ENCODE assay signal across 16 mouse cellular contexts in the genomic region with DNA sequence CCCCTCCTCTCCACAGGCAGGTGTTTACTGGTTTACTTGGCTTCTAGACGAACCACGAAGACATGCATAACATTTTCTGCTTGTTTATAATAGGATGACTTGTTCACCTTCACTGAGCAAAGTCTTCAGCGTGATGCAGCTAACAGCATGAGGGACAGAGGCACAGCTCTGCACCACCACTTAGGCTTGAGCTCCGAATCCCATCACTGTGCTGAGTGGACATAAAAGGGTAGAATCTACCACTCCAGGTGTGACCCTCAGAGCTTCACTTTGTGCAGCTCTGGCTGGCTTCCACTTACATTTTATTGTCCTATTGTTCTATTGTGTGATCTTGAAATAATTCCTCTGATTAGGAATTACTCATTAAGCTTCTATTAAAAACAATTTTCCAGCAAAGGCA.
DNase-seq lines count a peak whose midpoint lies in the region; ATAC-seq and TF ChIP-seq lines count a peak whose summit lies in the region.
"Had no signal": no experiment of that assay in that cellular context is flagged by ENCODE, and none has a peak within 500 bp of the region (broad histone marks: within the 10 kb centered on the region; RNA-seq: fewer than 3 reads in every experiment).

No protein-coding gene starts in this region.

- DNase-seq in embryo, embryonic 11 days, result peak; percentile 4
- peak; percentile 11 for DNase-seq in forebrain, embryonic 14.5 days (ENCODE audit: low spot score)
- no peak for DNase-seq in adrenal gland, postnatal 10 days
- DNase-seq in spleen, postnatal 36 days (ENCODE audit: low spot score in 2 of 2), result no peak
- no peak for DNase-seq in liver, postnatal 0 days
- DNase-seq: cerebellum, adult 2 months; heart, adult 2 months; retina, postnatal 1 day; thymus, postnatal 14 days had no signal

- WGBS in forebrain, embryonic 14.5 days, result 8% methylated on average over 4 of the region's 4 CpGs
- 18% methylated on average over 4 of the region's 4 CpGs for WGBS in hindbrain, embryonic 15.5 days
- WGBS in midbrain, embryonic 16.5 days, result 3% methylated on average over 4 of the region's 4 CpGs
- WGBS in intestine, postnatal 0 days, result 52% methylated on average over 4 of the region's 4 CpGs
- 59% methylated on average over 4 of the region's 4 CpGs for WGBS in liver, postnatal 0 days (ENCODE audit: insufficient replicate concordance)

- no peak for TF ChIP-seq CTCF in intestine, postnatal 0 days (IDR thresholded peaks at IDR 0.05; ENCODE audit: low read depth)
- no peak for TF ChIP-seq CTCF in liver, postnatal 0 days (IDR thresholded peaks at IDR 0.05; ENCODE audit: low read depth)

- no peaks in the 10 kb centered on the region for H3K36me3 ChIP-seq in forebrain, embryonic 14.5 days (ENCODE audit: control insufficient read depth, insufficient read depth, low read length)
- H3K36me3 ChIP-seq in hindbrain, embryonic 15.5 days, result no peaks in the 10 kb centered on the region
- H3K36me3 ChIP-seq in midbrain, embryonic 16.5 days (ENCODE audit: control insufficient read depth, insufficient read depth, low read length), result no peaks in the 10 kb centered on the region
- no peaks in the 10 kb centered on the region for H3K36me3 ChIP-seq in intestine, postnatal 0 days (ENCODE audit: control insufficient read depth, insufficient read depth)
- no peaks in the 10 kb centered on the region for H3K36me3 ChIP-seq in liver, postnatal 0 days (replicated peaks; ENCODE audit: insufficient read depth, low read length)
- H3K36me3 ChIP-seq: limb, embryonic 15.5 days; lung, embryonic 15.5 days had no signal

- H3K27ac ChIP-seq in forebrain, embryonic 14.5 days (ENCODE audit: low read depth, low read length), result peak overlapping the region; percentile 84
- peak overlapping the region; percentile 87 for H3K27ac ChIP-seq in hindbrain, embryonic 15.5 days (replicated peaks)
- peak overlapping the region; percentile 92 for H3K27ac ChIP-seq in midbrain, embryonic 16.5 days (ENCODE audit: low read length)
- no peak overlapping the region for H3K27ac ChIP-seq in intestine, postnatal 0 days (ENCODE audit: low read depth, low read length)
- no peak overlapping the region for H3K27ac ChIP-seq in liver, postnatal 0 days (ENCODE audit: low read depth)
- H3K27ac ChIP-seq: heart, adult 2 months; kidney, postnatal 0 days; limb, embryonic 15.5 days; lung, embryonic 15.5 days had no signal

- H3K9me3 ChIP-seq in forebrain, embryonic 14.5 days (replicated peaks; ENCODE audit: control insufficient read depth, low read length), result no peaks in the 10 kb centered on the region
- H3K9me3 ChIP-seq in hindbrain, embryonic 15.5 days, result no peaks in the 10 kb centered on the region
- no peaks in the 10 kb centered on the region for H3K9me3 ChIP-seq in midbrain, embryonic 16.5 days (replicated peaks; ENCODE audit: control insufficient read depth, low read length, poor library complexity, severe bottlenecking)
- no peaks in the 10 kb centered on the region for H3K9me3 ChIP-seq in intestine, postnatal 0 days (ENCODE audit: control insufficient read depth)
- no peaks in the 10 kb centered on the region for H3K9me3 ChIP-seq in liver, postnatal 0 days (ENCODE audit: low read length)
- H3K9me3 ChIP-seq: limb, embryonic 15.5 days; lung, embryonic 15.5 days had no signal

- no peak overlapping the region for H3K4me2 ChIP-seq in forebrain, embryonic 14.5 days (ENCODE audit: low read length)
- H3K4me2 ChIP-seq in hindbrain, embryonic 15.5 days, result peak overlapping the region; percentile 7; the same call in 1 of the 2 replicates
- peak overlapping the region; percentile 23; the same call in 1 of the 2 replicates for H3K4me2 ChIP-seq in midbrain, embryonic 16.5 days (ENCODE audit: low read length)
- no peak overlapping the region for H3K4me2 ChIP-seq in intestine, postnatal 0 days (replicated peaks; ENCODE audit: low read depth)
- no peak overlapping the region for H3K4me2 ChIP-seq in liver, postnatal 0 days (ENCODE audit: low read depth, low read length)
- H3K4me2 ChIP-seq: limb, embryonic 15.5 days; lung, embryonic 15.5 days had no signal

- H3K4me3 ChIP-seq in forebrain, embryonic 14.5 days (ENCODE audit: low read depth, low read length), result no peak overlapping the region
- no peak overlapping the region for H3K4me3 ChIP-seq in hindbrain, embryonic 15.5 days
- H3K4me3 ChIP-seq in midbrain, embryonic 16.5 days (ENCODE audit: low read depth, low read length), result no peak overlapping the region
- H3K4me3 ChIP-seq in intestine, postnatal 0 days (ENCODE audit: low read depth, low read length), result no peak overlapping the region
- no peak overlapping the region for H3K4me3 ChIP-seq in liver, postnatal 0 days (ENCODE audit: low read depth, low read length)
- H3K4me3 ChIP-seq: erythroblast, embryonic 14.5 days; heart, adult 2 months; limb, embryonic 15.5 days; lung, embryonic 15.5 days had no signal

- no peak for TF ChIP-seq EP300 in liver, postnatal 0 days (IDR thresholded peaks at IDR 0.05; ENCODE audit: low read depth)

- 0 out of 2 replicates have a peak, but pooled peaks have one; percentile 21 for ATAC-seq in forebrain, embryonic 14.5 days
- ATAC-seq in hindbrain, embryonic 15.5 days (ENCODE audit: low FRiP score, low read depth), result no peak
- peak; percentile 50; the same call in 1 of the 2 replicates for ATAC-seq in midbrain, embryonic 16.5 days
- ATAC-seq in intestine, postnatal 0 days, result no peak
- no peak for ATAC-seq in liver, postnatal 0 days

- H3K9ac ChIP-seq in forebrain, embryonic 14.5 days (ENCODE audit: low read length), result no peak overlapping the region
- H3K9ac ChIP-seq in hindbrain, embryonic 15.5 days, result no peak overlapping the region
- no peak overlapping the region for H3K9ac ChIP-seq in midbrain, embryonic 16.5 days (ENCODE audit: low read depth, low read length)
- H3K9ac ChIP-seq in intestine, postnatal 0 days (ENCODE audit: low read depth, low read length), result no peak overlapping the region
- H3K9ac ChIP-seq in liver, postnatal 0 days (replicated peaks), result no peak overlapping the region
- H3K9ac ChIP-seq: limb, embryonic 15.5 days; lung, embryonic 15.5 days had no signal

- no peaks in the 10 kb centered on the region for H3K27me3 ChIP-seq in forebrain, embryonic 14.5 days (replicated peaks; ENCODE audit: control insufficient read depth, insufficient read depth, low read length)
- H3K27me3 ChIP-seq in hindbrain, embryonic 15.5 days, result no peaks in the 10 kb centered on the region
- H3K27me3 ChIP-seq in midbrain, embryonic 16.5 days (ENCODE audit: control insufficient read depth, insufficient read depth, low read depth, low read length), result no peaks in the 10 kb centered on the region
- H3K27me3 ChIP-seq in intestine, postnatal 0 days (replicated peaks; ENCODE audit: control insufficient read depth, insufficient read depth, low read length), result no peaks in the 10 kb centered on the region
- no peaks in the 10 kb centered on the region for H3K27me3 ChIP-seq in liver, postnatal 0 days (ENCODE audit: insufficient read depth, low read length)
- H3K27me3 ChIP-seq: limb, embryonic 15.5 days; lung, embryonic 15.5 days had no signal

- H3K4me1 ChIP-seq in forebrain, embryonic 14.5 days (ENCODE audit: control insufficient read depth, insufficient read depth, low read length), result peaks cover 19% of the 10 kb centered on the region; the same call in 1 of the 2 replicates
- H3K4me1 ChIP-seq in hindbrain, embryonic 15.5 days (replicated peaks), result peaks cover 30% of the 10 kb centered on the region
- H3K4me1 ChIP-seq in midbrain, embryonic 16.5 days (ENCODE audit: control insufficient read depth, insufficient read depth, low read length), result peaks cover 30% of the 10 kb centered on the region
- H3K4me1 ChIP-seq in intestine, postnatal 0 days (replicated peaks; ENCODE audit: control insufficient read depth, insufficient read depth, low read length), result no peaks in the 10 kb centered on the region
- H3K4me1 ChIP-seq in liver, postnatal 0 days (ENCODE audit: insufficient read depth), result no peaks in the 10 kb centered on the region
- H3K4me1 ChIP-seq: lung, embryonic 15.5 days had no signal

Comparison
In these comparisons a context has a peak if more than half of its experiments do, and no peak if none do; other contexts are left out.
1. DNase-seq: peak in embryo, embryonic 11 days (single experiment) and forebrain, embryonic 14.5 days (single experiment); none in adrenal gland, postnatal 10 days (single experiment), spleen, postnatal 36 days (0 of 2) and liver, postnatal 0 days (single experiment).
2. ATAC-seq: peak in forebrain, embryonic 14.5 days (single experiment) and midbrain, embryonic 16.5 days (single experiment); none in hindbrain, embryonic 15.5 days (single experiment), intestine, postnatal 0 days (single experiment) and liver, postnatal 0 days (single experiment).
3. H3K27ac ChIP-seq: peak in forebrain, embryonic 14.5 days (single experiment), hindbrain, embryonic 15.5 days (single experiment) and midbrain, embryonic 16.5 days (single experiment); none in intestine, postnatal 0 days (single experiment) and liver, postnatal 0 days (single experiment).
4. H3K4me2 ChIP-seq: peak in hindbrain, embryonic 15.5 days (single experiment) and midbrain, embryonic 16.5 days (single experiment); none in forebrain, embryonic 14.5 days (single experiment), intestine, postnatal 0 days (single experiment) and liver, postnatal 0 days (single experiment).